Mouse (Mus musculus) brain, adult 2 months (tissue): ENCODE results near the gene Tmem253.

ENCODE experiments used
- DNase-seq: peaks from one replicate; pipeline ENCODE4 v3.0.0; 2011; ENCODE audit warnings: low read depth, low spot score

Gene Tmem253

DNA sequence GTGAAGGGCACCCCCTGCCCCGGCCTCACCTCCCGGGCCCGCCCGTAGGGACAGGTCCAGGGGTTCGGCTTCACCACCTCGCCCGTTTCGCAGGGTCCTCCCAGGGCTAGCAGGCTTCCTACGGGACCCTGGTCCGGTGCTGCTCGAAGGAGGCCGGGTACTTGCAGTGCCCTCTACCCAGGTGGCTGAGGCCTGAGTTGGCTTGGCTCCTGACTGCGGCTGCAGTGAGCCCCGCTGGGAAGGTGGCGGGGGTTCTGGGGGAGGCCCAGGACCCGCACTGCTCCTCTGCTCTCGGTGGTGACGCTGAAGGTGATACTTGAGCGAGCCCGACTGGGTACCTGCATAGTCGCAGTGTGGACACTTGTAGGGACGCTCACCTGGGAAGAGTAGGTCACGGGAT, 8.7 kb upstream of the Tmem253 start:
- no peak for DNase-seq

GRCm38 (mm10) chr14:52008321-52009203, 6.9 kb upstream of the Tmem253 start:
- DNase-seq: peak; percentile 97

GRCm38 (mm10) chr14:52009361-52009760, 6.1 kb upstream of the Tmem253 start:
- no peak for DNase-seq

DNA sequence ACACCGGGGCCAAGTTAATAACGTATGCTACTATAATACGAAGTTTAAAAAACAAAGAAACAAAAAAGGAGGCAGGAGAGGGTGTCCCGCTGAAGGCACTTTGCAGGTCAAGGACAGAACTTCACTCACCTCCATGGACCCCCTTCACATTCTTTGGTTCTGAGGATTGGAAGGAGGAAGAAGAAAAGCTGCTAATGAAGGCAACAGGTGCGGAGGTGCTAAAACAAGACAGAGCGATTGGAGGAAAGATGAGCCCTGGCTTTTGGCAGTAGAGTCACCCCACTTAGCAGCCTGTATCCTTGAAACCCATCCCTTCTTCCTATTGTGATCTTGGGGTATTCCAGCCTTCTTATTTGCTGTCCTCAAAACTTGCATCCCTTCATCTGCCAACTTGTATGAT, 5.6 kb upstream of the Tmem253 start:
- DNase-seq: no peak

DNA sequence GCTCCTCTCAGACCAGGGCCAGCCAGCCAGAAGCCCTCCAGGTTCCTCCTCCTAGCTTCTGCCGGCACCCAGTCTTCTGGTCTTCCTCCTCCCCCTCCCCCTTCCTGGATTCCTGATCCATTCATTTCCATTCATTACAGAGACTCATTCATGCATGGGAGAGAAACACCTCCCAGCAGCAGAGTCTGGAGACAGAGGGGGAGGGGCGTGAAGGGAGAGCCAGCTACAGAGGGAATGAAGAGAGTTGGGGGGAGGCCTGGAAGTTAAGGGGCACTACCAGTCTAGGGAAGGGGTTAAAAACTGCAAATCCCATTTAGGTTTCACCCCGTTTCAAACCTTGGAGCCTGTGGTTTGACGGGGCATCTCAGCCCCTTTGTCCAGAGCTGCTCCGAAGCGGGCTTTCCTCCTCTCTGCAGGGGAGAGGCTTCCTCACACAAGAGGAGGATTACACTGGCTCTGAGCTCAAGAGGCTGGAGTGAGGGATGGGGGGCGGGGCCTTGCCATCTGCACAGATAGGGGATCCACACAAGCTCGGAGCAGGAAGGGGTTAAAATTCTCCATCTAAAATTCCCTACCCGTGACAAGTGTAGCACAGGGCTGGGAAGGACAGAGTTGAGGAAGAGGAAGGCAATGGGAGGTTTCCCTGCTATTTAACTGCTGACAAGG, 4.9 kb upstream of the Tmem253 start:
- DNase-seq: peak; percentile 83

- no peak for DNase-seq
These were observed 3.8 kb upstream of the Tmem253 start for GRCm38 (mm10) chr14:52011683-52012082.

DNA sequence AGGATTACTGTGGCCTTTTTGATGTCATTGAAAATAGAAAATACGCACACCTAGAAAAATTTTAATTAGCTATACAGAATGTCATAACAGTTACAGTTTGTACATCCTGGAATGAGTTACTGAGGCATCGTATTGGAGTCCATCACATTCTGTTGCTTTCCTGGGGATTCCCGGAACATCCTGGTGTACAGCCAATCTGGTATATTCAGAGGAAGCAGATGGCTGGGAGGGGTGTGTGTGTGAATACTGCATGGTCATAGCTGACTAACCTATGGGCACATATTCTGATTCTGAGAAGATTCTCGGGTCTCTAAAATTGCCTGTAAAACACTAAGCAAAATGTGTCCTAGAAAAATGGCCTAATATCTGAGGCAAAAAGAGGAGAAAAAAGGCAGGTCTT, 3.4 kb upstream of the Tmem253 start:
- peak; percentile 97 for DNase-seq

DNA sequence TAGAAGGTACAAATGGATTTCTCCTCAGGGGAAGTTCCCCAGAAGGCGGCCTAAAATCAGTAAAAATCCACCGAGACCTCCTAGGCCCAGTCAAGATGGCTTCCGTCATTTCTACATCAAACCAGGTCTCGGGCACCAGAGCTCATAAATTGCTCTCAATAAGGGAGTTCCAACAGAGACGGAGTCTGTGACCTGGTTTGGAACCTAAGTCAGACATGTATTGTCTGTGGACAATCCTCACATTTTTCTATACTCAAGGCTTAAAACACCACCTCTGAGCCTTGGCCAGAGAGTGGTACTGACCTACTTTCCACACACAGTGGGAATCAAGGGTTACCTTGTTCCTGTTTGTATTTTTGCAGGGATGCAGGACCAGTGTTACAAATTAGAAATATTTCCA, 2.9 kb upstream of the Tmem253 start:
- peak; percentile 43 for DNase-seq

GRCm38 (mm10) chr14:52013021-52013610, 2.3 kb upstream of the Tmem253 start:
- no peak for DNase-seq

GRCm38 (mm10) chr14:52013771-52014219, 1.7 kb upstream of the Tmem253 start:
- peak; percentile 65 for DNase-seq

DNA sequence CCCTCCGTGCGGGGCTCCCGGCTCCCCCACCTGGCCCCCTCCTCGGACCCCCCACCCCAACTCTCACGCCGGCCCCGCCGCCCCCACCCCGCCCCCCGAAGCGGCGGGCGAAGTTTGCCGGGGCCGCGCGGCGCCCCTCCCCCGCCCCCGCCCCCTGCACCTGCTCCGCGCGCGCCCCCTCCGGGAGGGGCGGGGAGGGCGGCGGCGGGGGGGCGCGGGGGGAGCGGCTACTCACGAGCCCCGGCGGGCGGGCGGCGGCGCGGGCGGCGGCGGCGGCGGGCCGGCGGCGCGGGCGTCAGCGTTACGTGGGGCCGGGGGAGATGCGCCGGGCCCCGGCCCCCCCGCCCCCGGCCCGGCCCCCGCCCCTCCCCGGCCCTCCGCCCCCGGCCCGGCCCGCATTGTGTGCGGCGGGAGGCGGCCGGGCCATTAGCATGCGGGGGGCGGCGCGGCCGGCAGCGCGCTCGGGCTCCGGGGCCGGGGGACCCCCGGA, 1.1 kb upstream of the Tmem253 start:
- DNase-seq: no peak

- peak; percentile 84 for DNase-seq
These were observed 622 bp upstream of the Tmem253 start for GRCm38 (mm10) chr14:52014761-52015311.

DNA sequence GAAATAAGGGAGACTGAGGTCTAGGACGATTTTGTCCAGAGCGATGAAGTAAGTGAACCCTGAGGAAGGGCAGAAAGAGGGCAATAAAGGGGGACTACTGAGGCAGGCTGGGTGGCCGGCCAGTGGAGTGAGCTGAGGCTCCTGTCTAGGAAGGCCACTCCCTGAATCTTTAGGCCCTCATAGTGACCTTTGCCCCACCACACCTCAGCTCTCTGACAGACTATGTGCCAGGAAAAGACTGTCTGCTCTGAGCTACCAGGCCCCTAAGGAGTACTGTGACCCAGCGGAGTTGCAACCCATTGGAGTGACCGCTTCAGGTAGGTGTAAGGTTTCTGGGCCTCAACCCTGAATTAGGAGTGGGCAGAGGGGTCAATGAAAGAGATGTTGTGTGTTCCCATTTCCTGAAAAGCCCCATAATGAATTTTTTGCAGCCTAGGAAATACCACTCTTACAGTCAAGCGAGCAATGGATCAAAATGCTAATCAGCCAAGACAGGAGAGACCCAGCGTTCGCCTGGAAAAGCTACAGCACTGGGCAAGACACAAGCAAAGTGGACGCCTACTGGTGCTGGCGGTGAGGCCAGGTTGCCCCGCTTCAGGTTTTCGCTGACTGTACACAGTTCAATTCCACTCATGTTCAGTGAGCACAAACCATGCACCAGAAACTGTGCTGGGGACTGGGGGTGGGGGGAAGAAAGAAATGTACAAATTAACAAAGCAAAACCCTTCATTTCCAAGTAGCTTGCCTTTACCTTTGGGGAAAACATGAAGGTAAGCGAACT, 1.4 kb downstream of the Tmem253 start:
- no peak for DNase-seq

DNA sequence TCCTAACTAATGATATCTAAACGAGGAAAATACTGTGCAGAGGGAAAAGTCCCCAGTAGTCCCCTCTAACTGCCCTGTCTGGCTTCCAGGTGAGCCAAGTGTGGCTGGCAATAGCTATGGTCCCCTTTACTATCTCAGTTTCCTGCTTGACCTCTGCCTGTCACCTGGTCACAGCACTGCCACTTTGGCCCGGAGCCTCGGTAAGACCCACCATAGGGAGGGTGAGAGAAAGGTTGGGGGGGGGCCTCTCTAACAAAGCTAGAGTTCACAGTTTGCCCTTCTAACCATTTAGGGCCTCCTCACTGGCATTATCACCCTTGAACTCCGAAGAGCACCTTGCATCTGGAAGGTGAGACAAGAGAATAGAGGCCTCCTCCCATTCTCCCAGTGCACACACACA, 2.2 kb downstream of the Tmem253 start:
- no peak for DNase-seq

DNA sequence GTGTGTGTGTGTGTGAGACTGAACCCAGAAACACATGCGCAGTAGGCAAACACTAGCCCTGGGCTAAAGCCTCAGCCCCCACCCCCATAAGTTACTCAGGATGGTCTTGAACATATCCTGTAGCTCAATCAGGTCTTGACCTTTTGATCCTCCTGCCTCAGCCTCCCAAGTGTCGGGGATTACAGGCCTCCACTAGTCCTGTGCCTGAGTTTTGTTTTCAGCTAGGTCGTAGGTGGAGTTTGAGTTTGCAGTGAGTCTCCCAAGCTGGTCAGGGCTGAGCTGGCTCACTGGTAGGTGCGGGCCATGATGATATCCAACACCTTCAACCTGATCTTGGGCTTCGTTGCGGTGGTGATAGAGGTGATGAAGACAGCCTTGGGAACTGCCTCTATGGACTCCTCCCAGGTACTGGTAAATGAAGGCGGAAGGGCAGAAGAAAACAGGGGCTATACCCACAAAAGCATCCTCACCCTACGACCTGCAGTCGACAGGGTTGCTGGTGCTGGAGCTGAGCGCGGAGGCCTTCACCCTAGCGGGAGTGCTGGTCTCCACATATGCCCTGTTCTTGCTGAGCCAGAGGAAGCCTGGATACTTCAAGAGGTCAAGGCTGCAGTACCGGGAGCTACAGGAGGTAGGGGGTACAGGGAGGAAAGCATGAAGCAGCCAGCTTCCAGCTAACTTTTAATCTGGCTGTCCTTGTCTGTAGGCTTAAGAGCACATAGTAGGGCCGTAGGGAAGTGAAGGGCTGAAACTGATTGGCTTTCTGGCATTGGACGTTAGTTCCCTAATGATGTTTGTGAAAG, 3.0 kb downstream of the Tmem253 start:
- DNase-seq: no peak

- DNase-seq: no peak
These were observed 3.7 kb downstream of the Tmem253 start for GRCm38 (mm10) chr14:52019051-52019589.

- peak; percentile 99 for DNase-seq
These were observed 4.3 kb downstream of the Tmem253 start for GRCm38 (mm10) chr14:52019590-52020340.

DNA sequence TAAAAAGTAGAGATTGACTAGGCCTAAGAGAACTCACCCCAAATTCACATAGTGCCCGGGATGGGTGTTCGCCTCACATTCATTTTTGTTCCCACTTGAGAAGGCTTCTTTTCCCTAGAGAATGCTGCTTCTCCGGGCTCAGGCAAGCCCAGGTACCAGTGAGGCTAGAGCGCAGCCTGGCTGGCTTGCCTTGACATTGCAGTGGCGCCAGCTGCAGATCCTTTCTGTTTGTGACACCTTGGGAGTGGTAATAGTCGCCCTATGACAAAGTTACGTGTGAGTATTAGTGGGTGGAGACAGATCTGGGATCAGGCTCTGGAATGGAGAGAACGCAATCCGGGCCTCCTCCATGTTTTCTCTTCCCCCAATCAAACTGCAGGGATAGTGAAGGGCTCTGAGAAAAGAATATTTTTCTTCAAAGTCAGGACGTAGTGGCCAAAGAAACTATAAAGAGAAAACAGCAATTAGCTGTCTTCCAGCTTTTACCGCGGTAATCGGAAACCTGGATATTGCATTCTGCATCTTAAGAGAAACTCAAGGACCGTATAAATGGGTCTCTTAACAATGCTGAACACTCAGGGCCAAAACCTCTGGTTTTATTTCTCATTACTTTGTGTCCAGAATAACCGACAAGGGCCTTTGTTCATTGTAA, 5.2 kb downstream of the Tmem253 start, which contains the start of gene Zfp219:
TSS of gene Zfp219 (minus strand) at position 248 of the 652 bp plus-strand sequence.
- peak; percentile 94 for DNase-seq

DNA sequence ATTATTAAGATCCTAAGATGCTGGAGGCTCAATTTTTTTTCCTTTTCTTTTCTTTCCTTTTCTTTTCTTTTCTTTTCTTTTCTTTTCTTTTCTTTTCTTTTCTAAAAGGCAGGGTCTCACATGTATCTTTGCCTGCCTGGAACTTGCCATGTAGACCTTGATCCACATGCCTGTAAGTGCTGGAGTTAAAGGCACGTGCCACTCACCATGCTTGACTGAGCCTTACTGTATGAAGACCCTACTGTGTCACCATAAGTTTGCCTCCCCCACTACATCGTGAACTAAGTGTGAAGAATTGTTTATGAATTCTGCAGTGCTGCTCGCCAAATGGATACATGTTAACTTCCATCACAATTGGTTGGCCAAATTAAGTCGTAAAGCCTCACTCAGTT, 5.7 kb downstream of the Tmem253 start:
- DNase-seq: no peak
